Mouse (Mus musculus): ENCODE measurements around the gene Gm21103.
"Not testable (repeated sequence)": the region's sequence is repeated elsewhere in the genome, so short reads cannot be mapped to it uniquely, and the experiment has no call there.

Gene Gm21103

DNA sequence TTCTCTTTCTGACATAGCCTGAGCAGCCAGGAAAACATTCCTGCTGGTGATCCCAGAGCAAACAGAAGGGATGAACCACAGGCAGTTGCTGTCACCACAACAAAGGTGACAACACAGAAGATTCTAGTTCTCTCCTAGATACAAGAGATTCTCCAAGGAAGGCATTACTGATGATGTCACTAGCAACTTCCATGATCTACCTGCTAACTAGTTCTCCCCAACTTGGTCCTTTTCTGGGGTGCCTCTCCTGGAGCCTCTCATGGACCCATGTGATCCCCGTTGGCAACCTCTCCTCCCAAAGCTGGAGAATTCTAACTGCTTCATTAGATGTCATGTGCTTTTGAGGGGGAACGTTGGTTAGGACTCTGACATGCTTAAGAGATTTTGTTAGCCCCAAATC lies at the start of gene Gm21103:
TSS of gene Gm21103 (minus strand) at position 101 of the 400 bp plus-strand sequence.
- in situ Hi-C loops (cut with MboI; ENCODE audit: unreplicated experiment in 2 of 2): not testable (repeated sequence)

- in situ Hi-C loops (cut with MboI; ENCODE audit: unreplicated experiment in 2 of 2): not testable (repeated sequence)
Measured at GRCm38 (mm10) chr14:6343578-6343977, 38.9 kb upstream of the Gm21103 start, which contains the start of gene Gm3618. Gene Gm3618 (minus strand): TSS chr14:6343678.

DNA sequence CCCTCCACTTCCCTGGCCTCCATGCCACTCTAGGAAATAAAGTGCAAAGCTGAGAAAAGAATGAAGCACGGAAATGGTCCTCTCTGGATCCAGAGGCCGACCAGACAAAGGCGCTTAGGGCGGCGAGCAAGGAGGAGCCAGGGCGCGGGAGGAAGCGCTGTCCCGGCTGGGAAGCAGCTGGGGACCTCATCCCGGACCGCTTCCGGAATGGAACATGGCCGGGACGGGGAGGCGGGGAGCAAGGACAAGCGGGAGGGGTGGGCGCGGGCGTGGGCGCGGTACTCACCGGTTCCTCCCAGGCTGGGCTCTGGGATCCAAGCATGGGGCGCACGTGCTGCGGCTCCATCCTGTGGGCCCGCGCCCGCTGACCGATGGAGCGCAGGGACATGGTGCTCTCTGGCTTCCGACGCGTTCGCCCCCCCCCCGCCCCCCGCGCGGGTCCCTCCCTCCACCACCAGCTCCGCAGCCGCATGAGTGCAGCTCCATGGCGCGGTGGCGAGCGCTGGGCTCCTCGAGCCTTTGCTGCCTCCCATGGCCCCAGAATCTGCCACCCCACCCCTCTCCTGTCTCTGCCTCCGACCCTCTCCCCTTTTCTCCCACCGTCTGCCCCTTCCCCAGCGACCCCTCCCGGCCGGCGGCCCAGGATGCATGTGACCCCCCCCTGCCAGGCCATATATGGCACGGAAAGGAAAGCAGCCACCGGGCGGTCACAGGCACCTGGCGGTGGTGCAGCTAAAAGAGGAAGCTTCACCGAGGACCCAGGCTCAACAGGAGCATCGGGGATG lies 17.5 kb downstream of the Gm21103 start, which contains the start of gene Gm3411:
TSS of gene Gm3411 (minus strand) at position 320 of the 785 bp plus-strand sequence.
- in situ Hi-C loops (cut with MboI; ENCODE audit: unreplicated experiment in 2 of 2): not testable (repeated sequence)
